In the genomic region with DNA sequence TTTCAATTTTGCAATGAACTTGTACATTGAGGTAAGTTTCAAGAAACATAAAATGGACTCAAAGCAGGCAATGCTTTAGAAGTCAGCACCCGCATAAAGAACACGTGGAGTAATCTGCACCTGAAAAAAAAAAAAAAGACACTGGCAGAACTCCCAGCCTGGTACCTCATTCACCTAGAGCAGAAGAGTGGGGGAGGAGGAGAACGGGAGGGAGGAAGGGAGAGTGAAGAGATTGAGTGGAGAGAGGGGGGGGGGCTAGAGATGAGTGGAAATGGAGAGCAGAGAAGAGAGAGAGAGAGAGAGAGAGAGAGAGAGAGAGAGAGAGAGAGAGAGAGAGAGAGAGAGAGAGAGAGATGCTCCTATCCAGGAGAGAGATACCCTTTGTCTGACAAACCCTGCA, we compare ENCODE assay signal across 8 mouse cellular contexts. TPM values are rescaled to one million over a fixed set of nuclear protein-coding genes. Genes with fewer than 3 reads are reported as not detected.
A peak's percentile ranks its signal among the peaks of the same experiment; 100 is the strongest.
DNase-seq lines count a peak whose midpoint lies in the region; ATAC-seq and TF ChIP-seq lines count a peak whose summit lies in the region.

No protein-coding gene starts in this region.

- TF ChIP-seq POLR2A in cerebellum, adult 2 months (IDR thresholded peaks at IDR 0.05; ENCODE audit: borderline replicate concordance, insufficient read depth, low read length) = no peak

- H3K4me2 ChIP-seq in lung, postnatal 0 days (replicated peaks; ENCODE audit: low read depth, low read length) = peak overlapping the region; percentile 81
- H3K4me2 ChIP-seq in liver, embryonic 16.5 days (ENCODE audit: low read depth, low read length) = peak overlapping the region; percentile 66; the same call in 1 of the 2 replicates

- peak in 1 of 2 experiments; percentile 77 for DNase-seq in cerebellum, adult 2 months
- DNase-seq in cerebellum, postnatal 36 days = no peak
- DNase-seq in lung, postnatal 0 days (ENCODE audit: low spot score) = no peak
- no peak for DNase-seq in lung, postnatal 36 days
- no peak for DNase-seq in adipocyte (ENCODE audit: low spot score)
- DNase-seq in left cerebral cortex, adult 11 months (ENCODE audit: low spot score) = no peak
- DNase-seq in kidney, adult 8-10 months = no peak

- no peaks in the 10 kb centered on the region for H3K27me3 ChIP-seq in cerebellum, adult 2 months (ENCODE audit: control insufficient read depth, insufficient read depth, low read length)
- H3K27me3 ChIP-seq in lung, postnatal 0 days (replicated peaks; ENCODE audit: insufficient read depth, low read length) = 0 out of 2 replicates have a peak, but pooled peaks cover 8% of the 10 kb centered on the region
- peaks cover 39% of the 10 kb centered on the region for H3K27me3 ChIP-seq in liver, embryonic 16.5 days (ENCODE audit: control insufficient read depth, insufficient read depth, low read depth, low read length)

- no peak for TF ChIP-seq EP300 in lung, postnatal 0 days (IDR thresholded peaks at IDR 0.05)

- ATAC-seq in lung, postnatal 0 days = no peak
- ATAC-seq in liver, embryonic 16.5 days (ENCODE audit: low read depth) = no peak

- TF ChIP-seq CTCF in cerebellum, adult 2 months (IDR thresholded peaks at IDR 0.05; ENCODE audit: borderline replicate concordance, insufficient read depth, low read depth, low read length) = no peak
- TF ChIP-seq CTCF in lung, postnatal 0 days (IDR thresholded peaks at IDR 0.05) = no peak

- H3K4me3 ChIP-seq in cerebellum, adult 2 months (replicated peaks; ENCODE audit: insufficient read depth, low read depth, low read length) = peak overlapping the region; percentile 80
- peak overlapping the region; percentile 63; the same call in 1 of the 2 replicates for H3K4me3 ChIP-seq in lung, postnatal 0 days (ENCODE audit: low read depth, low read length)
- H3K4me3 ChIP-seq in liver, embryonic 16.5 days (ENCODE audit: low read depth, low read length) = no peak overlapping the region

- no peaks in the 10 kb centered on the region for H3K9me3 ChIP-seq in lung, postnatal 0 days (ENCODE audit: low read length)
- H3K9me3 ChIP-seq in liver, embryonic 16.5 days (replicated peaks; ENCODE audit: control insufficient read depth, low read length) = no peaks in the 10 kb centered on the region

- H3K9ac ChIP-seq in lung, postnatal 0 days (replicated peaks; ENCODE audit: low read depth) = no peak overlapping the region
- H3K9ac ChIP-seq in liver, embryonic 16.5 days (ENCODE audit: low read depth, low read length) = no peak overlapping the region

- under 1% methylated on average over 3 of the region's 3 CpGs for WGBS in cerebellum, adult 2 months
- 6% methylated on average over 3 of the region's 3 CpGs for WGBS in lung, postnatal 0 days
- 15% methylated on average over 3 of the region's 3 CpGs for WGBS in liver, embryonic 16.5 days (ENCODE audit: insufficient replicate concordance)

- H3K36me3 ChIP-seq in lung, postnatal 0 days (ENCODE audit: insufficient read depth, low read length) = no peaks in the 10 kb centered on the region
- H3K36me3 ChIP-seq in liver, embryonic 16.5 days (ENCODE audit: control insufficient read depth, insufficient read depth) = no peaks in the 10 kb centered on the region

- H3K27ac ChIP-seq in cerebellum, adult 2 months (ENCODE audit: insufficient read depth, low read length) = peak overlapping the region; percentile 93; the same call in 1 of the 2 replicates
- H3K27ac ChIP-seq in lung, postnatal 0 days (ENCODE audit: low read length) = no peak overlapping the region
- H3K27ac ChIP-seq in liver, embryonic 16.5 days (ENCODE audit: low read length) = no peak overlapping the region

- no peaks in the 10 kb centered on the region; the same call in 1 of the 2 replicates for H3K4me1 ChIP-seq in cerebellum, adult 2 months (ENCODE audit: control insufficient read depth, insufficient read depth, low read length)
- H3K4me1 ChIP-seq in lung, postnatal 0 days (ENCODE audit: insufficient read depth, low read depth, low read length) = peaks cover 4% of the 10 kb centered on the region; the same call in 1 of the 2 replicates
- no peaks in the 10 kb centered on the region for H3K4me1 ChIP-seq in liver, embryonic 16.5 days (ENCODE audit: control insufficient read depth, low read depth, low read length)

RNA-seq across cellular contexts. Expression of a gene that starts 0.8 kb away (rescaled TPM):
- polyA plus RNA-seq in cerebellum, adult 2 months (2012; rRNA removed) = 57.0 and 59.3 TPM in 2 replicates
- polyA plus RNA-seq in lung, postnatal 0 days (2015; fragmentation: Nextera tagmentation; extraction: Ambion mirVana) = 13.5 and 17.2 TPM in 2 replicates
- polyA plus RNA-seq in liver, embryonic 16.5 days (2015; fragmentation: Nextera tagmentation; extraction: Ambion mirVana) = 0.76 and 0.89 TPM in 2 replicates
